ENCODE assay signal across 10 mouse cellular contexts in genomic region chr15:98777005-98777616, GRCm38 (mm10). TPM values are rescaled to one million over a fixed set of nuclear protein-coding genes. Genes with fewer than 3 reads are reported as not detected.
DNase-seq lines count a peak whose midpoint lies in the region; ATAC-seq and TF ChIP-seq lines count a peak whose summit lies in the region.
"Had no signal": no experiment of that assay in that cellular context is flagged by ENCODE, and none has a peak within 500 bp of the region (broad histone marks: within the 10 kb centered on the region; RNA-seq: fewer than 3 reads in every experiment).

No protein-coding gene starts in this region.

- DNase-seq in lung, embryonic 14.5 days: no peak
- DNase-seq in lung, adult 18-20 months: no peak
- DNase-seq in embryonic facial prominence, embryonic 10.5 days (ENCODE audit: low spot score): peak; percentile 49
- DNase-seq in forebrain, postnatal 0 days: no peak
- peak; percentile 20 for DNase-seq in neural tube, embryonic 11.5 days (ENCODE audit: low spot score)
- DNase-seq in embryo, embryonic 9.5 days (ENCODE audit: extremely low spot score): no peak
- DNase-seq in embryo, embryonic 11 days: no peak
- DNase-seq: kidney, adult 8-10 months; right cerebral cortex, postnatal 4 days had no signal

- H3K4me3 ChIP-seq in lung, embryonic 14.5 days (ENCODE audit: low read depth, low read length): peak overlapping the region; percentile 24; the same call in 1 of the 2 replicates
- peak overlapping the region; percentile 42 for H3K4me3 ChIP-seq in embryonic facial prominence, embryonic 10.5 days
- H3K4me3 ChIP-seq in forebrain, postnatal 0 days (ENCODE audit: low read depth, low read length): peak overlapping the region; percentile 9; the same call in 1 of the 2 replicates
- no peak overlapping the region for H3K4me3 ChIP-seq in neural tube, embryonic 11.5 days (ENCODE audit: low read depth, low read length)

- peaks cover 3% of the 10 kb centered on the region; the same call in 1 of the 2 replicates for H3K4me1 ChIP-seq in lung, embryonic 14.5 days (ENCODE audit: insufficient read depth)
- peaks cover 58% of the 10 kb centered on the region for H3K4me1 ChIP-seq in embryonic facial prominence, embryonic 10.5 days
- H3K4me1 ChIP-seq in forebrain, postnatal 0 days (ENCODE audit: insufficient read depth): no peaks in the 10 kb centered on the region
- peaks cover 19% of the 10 kb centered on the region for H3K4me1 ChIP-seq in neural tube, embryonic 11.5 days (ENCODE audit: control insufficient read depth, insufficient read depth, low read length)

- H3K27me3 ChIP-seq in lung, embryonic 14.5 days (ENCODE audit: insufficient read depth, low read length): peaks cover 99% of the 10 kb centered on the region
- H3K27me3 ChIP-seq in embryonic facial prominence, embryonic 10.5 days (replicated peaks; ENCODE audit: low read depth, poor library complexity, severe bottlenecking): peaks cover 100% of the 10 kb centered on the region
- H3K27me3 ChIP-seq in forebrain, postnatal 0 days (ENCODE audit: insufficient read depth, low read length): peaks cover 99% of the 10 kb centered on the region
- peaks cover 100% of the 10 kb centered on the region for H3K27me3 ChIP-seq in neural tube, embryonic 11.5 days (ENCODE audit: control insufficient read depth, insufficient read depth, low read length)

- ATAC-seq in lung, embryonic 14.5 days (ENCODE audit: insufficient read depth): no peak
- no peak for ATAC-seq in forebrain, postnatal 0 days
- no peak for ATAC-seq in neural tube, embryonic 11.5 days (ENCODE audit: insufficient read depth, low FRiP score, low TSS enrichment)

- no peaks in the 10 kb centered on the region for H3K9me3 ChIP-seq in lung, embryonic 14.5 days (ENCODE audit: low read depth, low read length)
- no peaks in the 10 kb centered on the region for H3K9me3 ChIP-seq in embryonic facial prominence, embryonic 10.5 days
- no peaks in the 10 kb centered on the region for H3K9me3 ChIP-seq in forebrain, postnatal 0 days (ENCODE audit: low read length)
- no peaks in the 10 kb centered on the region for H3K9me3 ChIP-seq in neural tube, embryonic 11.5 days (ENCODE audit: control insufficient read depth, low read length)

- WGBS in lung, embryonic 14.5 days: 3% methylated on average over 19 of the region's 19 CpGs
- WGBS in embryonic facial prominence, embryonic 10.5 days: 1% methylated on average over 19 of the region's 19 CpGs
- WGBS in forebrain, postnatal 0 days: 3% methylated on average over 19 of the region's 19 CpGs
- WGBS in neural tube, embryonic 11.5 days: 1% methylated on average over 19 of the region's 19 CpGs

- peak overlapping the region; percentile 44 for H3K4me2 ChIP-seq in lung, embryonic 14.5 days
- no peak overlapping the region for H3K4me2 ChIP-seq in forebrain, postnatal 0 days (ENCODE audit: low read depth)
- no peak overlapping the region for H3K4me2 ChIP-seq in neural tube, embryonic 11.5 days (ENCODE audit: low read depth)

- H3K36me3 ChIP-seq in lung, embryonic 14.5 days (ENCODE audit: insufficient read depth): no peaks in the 10 kb centered on the region
- H3K36me3 ChIP-seq in embryonic facial prominence, embryonic 10.5 days (replicated peaks): no peaks in the 10 kb centered on the region
- no peaks in the 10 kb centered on the region for H3K36me3 ChIP-seq in forebrain, postnatal 0 days (ENCODE audit: insufficient read depth)
- no peaks in the 10 kb centered on the region for H3K36me3 ChIP-seq in neural tube, embryonic 11.5 days (ENCODE audit: control insufficient read depth, insufficient read depth, low read length)

- no peak overlapping the region for H3K9ac ChIP-seq in lung, embryonic 14.5 days
- no peak overlapping the region for H3K9ac ChIP-seq in forebrain, postnatal 0 days
- H3K9ac ChIP-seq in neural tube, embryonic 11.5 days (ENCODE audit: low read length): no peak overlapping the region

- no peak overlapping the region for H3K27ac ChIP-seq in lung, embryonic 14.5 days (ENCODE audit: low read depth)
- H3K27ac ChIP-seq in embryonic facial prominence, embryonic 10.5 days (replicated peaks): no peak overlapping the region
- H3K27ac ChIP-seq in forebrain, postnatal 0 days (ENCODE audit: low read depth, low read length): no peak overlapping the region
- H3K27ac ChIP-seq in neural tube, embryonic 11.5 days (ENCODE audit: low read depth, low read length): no peak overlapping the region

- no peak for TF ChIP-seq CTCF in lung, embryonic 14.5 days (IDR thresholded peaks at IDR 0.05; ENCODE audit: low read depth)
- no peak for TF ChIP-seq CTCF in forebrain, postnatal 0 days (IDR thresholded peaks at IDR 0.05; ENCODE audit: low read depth)

RNA-seq across cellular contexts. Expression of gene Wnt10b, which starts 0.8 kb away (rescaled TPM):
- 0.11 TPM in 1 of 2 replicates, not detected in the other for polyA plus RNA-seq in lung, embryonic 14.5 days (2014; fragmentation: Nextera tagmentation; extraction: Ambion mirVana)
- polyA plus RNA-seq in embryonic facial prominence, embryonic 10.5 days (2016; fragmentation: Nextera tagmentation; extraction: Ambion mirVana): 0.34 and 0.40 TPM in 2 replicates
- 0.31 and 1.1 TPM in 2 replicates for total RNA-seq in forebrain, postnatal 0 days (2014; rRNA removed)
- not detected in 2 replicates for polyA plus RNA-seq in forebrain, postnatal 0 days (2015; fragmentation: Nextera tagmentation; extraction: Ambion mirVana)
- 0.51 and 0.95 TPM in 2 replicates for polyA plus RNA-seq in neural tube, embryonic 11.5 days (2014; fragmentation: Nextera tagmentation; extraction: Ambion mirVana)

RNA-seq across cellular contexts. Expression of gene Wnt1, which starts 12.5 kb away (rescaled TPM):
- polyA plus RNA-seq in lung, embryonic 14.5 days (2014; fragmentation: Nextera tagmentation; extraction: Ambion mirVana): not detected in 2 replicates
- polyA plus RNA-seq in embryonic facial prominence, embryonic 10.5 days (2016; fragmentation: Nextera tagmentation; extraction: Ambion mirVana): 1.0 and 1.5 TPM in 2 replicates
- total RNA-seq in forebrain, postnatal 0 days (2014; rRNA removed): not detected in 2 replicates
- polyA plus RNA-seq in forebrain, postnatal 0 days (2015; fragmentation: Nextera tagmentation; extraction: Ambion mirVana): 0.33 and 0.35 TPM in 2 replicates
- polyA plus RNA-seq in neural tube, embryonic 11.5 days (2014; fragmentation: Nextera tagmentation; extraction: Ambion mirVana): 11.8 and 12.9 TPM in 2 replicates
- total RNA-seq: adrenal gland, adult 18-20 months had no signal

RNA-seq across cellular contexts. Expression of gene Arf3, which starts 14.1 kb away (rescaled TPM):
- polyA plus RNA-seq in lung, embryonic 14.5 days (2014; fragmentation: Nextera tagmentation; extraction: Ambion mirVana): 35.4 and 42.5 TPM in 2 replicates
- 41.6 and 43.1 TPM in 2 replicates for polyA plus RNA-seq in embryonic facial prominence, embryonic 10.5 days (2016; fragmentation: Nextera tagmentation; extraction: Ambion mirVana)
- total RNA-seq in forebrain, postnatal 0 days (2014; rRNA removed): 99.6 and 116 TPM in 2 replicates
- 62.5 and 104 TPM in 2 replicates for polyA plus RNA-seq in forebrain, postnatal 0 days (2015; fragmentation: Nextera tagmentation; extraction: Ambion mirVana)
- 42.0 and 44.0 TPM in 2 replicates for polyA plus RNA-seq in neural tube, embryonic 11.5 days (2014; fragmentation: Nextera tagmentation; extraction: Ambion mirVana)

RNA-seq across cellular contexts. Expression of gene Ddn, which starts 32.2 kb away (rescaled TPM):
- 0.04 and 0.12 TPM in 2 replicates for polyA plus RNA-seq in lung, embryonic 14.5 days (2014; fragmentation: Nextera tagmentation; extraction: Ambion mirVana)
- not detected in 2 replicates for polyA plus RNA-seq in embryonic facial prominence, embryonic 10.5 days (2016; fragmentation: Nextera tagmentation; extraction: Ambion mirVana)
- total RNA-seq in forebrain, postnatal 0 days (2014; rRNA removed): 36.3 and 49.6 TPM in 2 replicates
- 2.2 TPM in 2 replicates for polyA plus RNA-seq in forebrain, postnatal 0 days (2015; fragmentation: Nextera tagmentation; extraction: Ambion mirVana)
- 0.48 and 0.78 TPM in 2 replicates for polyA plus RNA-seq in neural tube, embryonic 11.5 days (2014; fragmentation: Nextera tagmentation; extraction: Ambion mirVana)
- total RNA-seq: adrenal gland, adult 18-20 months had no signal

RNA-seq across cellular contexts. Expression of gene Fkbp11, which starts 49.1 kb away (rescaled TPM):
- polyA plus RNA-seq in lung, embryonic 14.5 days (2014; fragmentation: Nextera tagmentation; extraction: Ambion mirVana): 29.7 and 32.9 TPM in 2 replicates
- 23.2 and 26.3 TPM in 2 replicates for polyA plus RNA-seq in embryonic facial prominence, embryonic 10.5 days (2016; fragmentation: Nextera tagmentation; extraction: Ambion mirVana)
- 0.90 and 2.9 TPM in 2 replicates for total RNA-seq in forebrain, postnatal 0 days (2014; rRNA removed)
- 5.2 and 5.3 TPM in 2 replicates for polyA plus RNA-seq in forebrain, postnatal 0 days (2015; fragmentation: Nextera tagmentation; extraction: Ambion mirVana)
- polyA plus RNA-seq in neural tube, embryonic 11.5 days (2014; fragmentation: Nextera tagmentation; extraction: Ambion mirVana): 12.1 and 12.6 TPM in 2 replicates

Comparison
In these comparisons a context has a peak if more than half of its experiments do, and no peak if none do; other contexts are left out.
1. DNase-seq: peak in embryonic facial prominence, embryonic 10.5 days (single experiment) and neural tube, embryonic 11.5 days (single experiment); none in lung, embryonic 14.5 days (single experiment), lung, adult 18-20 months (0 of 2), forebrain, postnatal 0 days (single experiment), embryo, embryonic 9.5 days (single experiment) and embryo, embryonic 11 days (single experiment).